24 mouse cellular contexts compared by ENCODE assay signal in the genomic region with DNA sequence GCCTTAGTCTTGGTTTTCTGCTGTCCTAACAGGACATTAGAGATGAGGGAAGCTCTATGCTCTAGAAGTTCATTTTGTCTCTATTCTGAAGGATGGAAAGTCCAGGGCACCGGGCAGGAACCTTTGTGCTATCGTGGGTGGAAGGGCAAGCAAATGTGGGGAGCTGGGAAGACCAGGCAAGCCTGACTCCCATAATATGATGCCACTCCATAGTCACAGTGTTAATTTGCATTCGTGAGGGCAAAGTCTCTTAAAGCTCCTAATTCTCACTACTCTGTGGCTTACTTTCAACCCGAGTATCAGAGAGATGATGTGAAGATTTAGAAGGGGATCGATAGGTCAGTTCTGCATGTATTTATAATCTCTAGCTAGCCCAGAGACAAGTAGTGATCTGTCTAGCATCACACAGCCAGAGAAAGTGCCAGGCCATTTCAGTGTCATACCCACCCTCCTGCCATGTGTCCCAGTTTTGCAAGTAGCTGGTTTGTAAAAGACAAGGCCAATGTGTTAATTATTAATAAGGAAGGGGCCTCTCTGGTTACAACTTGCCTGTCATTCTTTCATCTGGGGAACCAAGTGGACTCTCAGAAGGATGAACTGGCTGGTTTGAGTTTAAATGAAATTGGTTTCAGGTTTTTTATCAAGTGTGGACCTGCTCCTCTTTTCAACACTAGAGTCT. TPM values are rescaled to one million over a fixed set of nuclear protein-coding genes. Genes with fewer than 3 reads are reported as not detected.
DNase-seq lines count a peak whose midpoint lies in the region; ATAC-seq and TF ChIP-seq lines count a peak whose summit lies in the region.
"Had no signal": no experiment of that assay in that cellular context is flagged by ENCODE, and none has a peak within 500 bp of the region (broad histone marks: within the 10 kb centered on the region; RNA-seq: fewer than 3 reads in every experiment).

No protein-coding gene starts in this region.

- H3K4me3 ChIP-seq in gastrocnemius, adult 2 months, result no peak overlapping the region
- H3K4me3 ChIP-seq in kidney, embryonic 16.5 days (ENCODE audit: low read length), result no peak overlapping the region
- H3K4me3 ChIP-seq in intestine, embryonic 15.5 days (replicated peaks), result no peak overlapping the region
- H3K4me3 ChIP-seq in liver, embryonic 14.5 days (ENCODE audit: insufficient read depth in 1 of 2, low read depth in 2 of 2, low read length in 2 of 2), result no peak overlapping the region
- H3K4me3 ChIP-seq: embryonic facial prominence, embryonic 12.5 days; heart, embryonic 15.5 days; hindbrain, embryonic 10.5 days; limb, embryonic 10.5 days had no signal

- DNase-seq in gastrocnemius, adult 2 months, result no peak
- DNase-seq in gastrocnemius, adult 8-10 months (ENCODE audit: low spot score in 2 of 2), result no peak
- DNase-seq in kidney, postnatal 25 days, result no peak
- DNase-seq in liver, embryonic 14.5 days (ENCODE audit: low read depth in 3 of 3, low spot score in 3 of 3), result no peak
- DNase-seq in heart, postnatal 36 days, result no peak
- DNase-seq in ovary, adult 18-20 months (ENCODE audit: low spot score), result no peak
- DNase-seq: adrenal gland, postnatal 10 days; forebrain, postnatal 0 days; lung, adult 18-20 months; lung, postnatal 10 days; right cerebral cortex, postnatal 14 days; spleen, adult 18-20 months; thymus, postnatal 25 days had no signal

- peak overlapping the region; percentile 80 for H3K27ac ChIP-seq in gastrocnemius, adult 2 months
- peak overlapping the region; percentile 60 for H3K27ac ChIP-seq in kidney, embryonic 16.5 days (ENCODE audit: low read length)
- H3K27ac ChIP-seq in intestine, embryonic 15.5 days, result peak overlapping the region; percentile 25; the same call in 1 of the 2 replicates
- H3K27ac ChIP-seq in liver, embryonic 14.5 days, result no peak overlapping the region
- H3K27ac ChIP-seq: embryonic facial prominence, embryonic 12.5 days; hindbrain, embryonic 10.5 days; hindbrain, postnatal 0 days; limb, embryonic 10.5 days had no signal

- WGBS in kidney, embryonic 16.5 days, result 85% methylated on average over 5 of the region's 5 CpGs
- WGBS in intestine, embryonic 15.5 days, result 61% methylated on average over 5 of the region's 5 CpGs
- 75% methylated on average over 5 of the region's 5 CpGs for WGBS in liver, embryonic 14.5 days (ENCODE audit: insufficient replicate concordance)

- H3K9me3 ChIP-seq in kidney, embryonic 16.5 days (ENCODE audit: low read length), result no peaks in the 10 kb centered on the region
- H3K9me3 ChIP-seq in intestine, embryonic 15.5 days, result no peaks in the 10 kb centered on the region
- no peaks in the 10 kb centered on the region for H3K9me3 ChIP-seq in liver, embryonic 14.5 days (ENCODE audit: control insufficient read depth, low read length)
- H3K9me3 ChIP-seq: embryonic facial prominence, embryonic 12.5 days; heart, embryonic 15.5 days; hindbrain, embryonic 10.5 days; limb, embryonic 10.5 days had no signal

- no peak for TF ChIP-seq CTCF in gastrocnemius, adult 2 months (IDR thresholded peaks at IDR 0.05)
- no peak for TF ChIP-seq CTCF in liver, embryonic 14.5 days (IDR thresholded peaks at IDR 0.05; ENCODE audit: low read depth)

- ATAC-seq in kidney, embryonic 16.5 days (ENCODE audit: low FRiP score, low TSS enrichment), result peak; percentile 75; the same call in 1 of the 2 replicates
- peak; percentile 83 for ATAC-seq in intestine, embryonic 15.5 days
- 0 out of 2 replicates have a peak, but pooled peaks have one; percentile 13 for ATAC-seq in liver, embryonic 14.5 days (ENCODE audit: insufficient read depth)
- ATAC-seq: forebrain, postnatal 0 days; hindbrain, postnatal 0 days had no signal

- intact Hi-C loops in gastrocnemius, adult 2 months (cut with DNase I), result no loop called here
- intact Hi-C loops in heart, postnatal 36 days (cut with DNase I), result no loop called here

- H3K4me1 ChIP-seq in kidney, embryonic 16.5 days (ENCODE audit: insufficient read depth, low read length), result no peaks in the 10 kb centered on the region
- no peaks in the 10 kb centered on the region for H3K4me1 ChIP-seq in intestine, embryonic 15.5 days (replicated peaks)
- peaks cover 0 to 2% of the 10 kb centered on the region in 2 experiments; a peak in 2 of 4 replicates for H3K4me1 ChIP-seq in liver, embryonic 14.5 days (replicated peaks; ENCODE audit: control insufficient read depth in 2 of 2, insufficient read depth in 2 of 2, low read length in 1 of 2)
- H3K4me1 ChIP-seq: embryonic facial prominence, embryonic 12.5 days; hindbrain, embryonic 10.5 days; limb, embryonic 10.5 days had no signal

- no peak overlapping the region for H3K9ac ChIP-seq in kidney, embryonic 16.5 days (replicated peaks; ENCODE audit: low read length)
- no peak overlapping the region for H3K9ac ChIP-seq in intestine, embryonic 15.5 days
- 0 out of 2 replicates have a peak overlapping the region, but pooled peaks have one; percentile 9 for H3K9ac ChIP-seq in liver, embryonic 14.5 days (replicated peaks)
- H3K9ac ChIP-seq: embryonic facial prominence, embryonic 12.5 days; forebrain, postnatal 0 days; heart, embryonic 15.5 days had no signal

- peaks cover 58% of the 10 kb centered on the region for H3K36me3 ChIP-seq in kidney, embryonic 16.5 days (ENCODE audit: insufficient read depth, low read length)
- peaks cover 34% of the 10 kb centered on the region for H3K36me3 ChIP-seq in intestine, embryonic 15.5 days
- peaks cover 29% of the 10 kb centered on the region for H3K36me3 ChIP-seq in liver, embryonic 14.5 days (replicated peaks; ENCODE audit: control insufficient read depth, insufficient read depth, low read depth)

- H3K4me2 ChIP-seq in kidney, embryonic 16.5 days (replicated peaks; ENCODE audit: low read depth, low read length), result no peak overlapping the region
- H3K4me2 ChIP-seq in intestine, embryonic 15.5 days (replicated peaks), result peak overlapping the region; percentile 17
- no peak overlapping the region for H3K4me2 ChIP-seq in liver, embryonic 14.5 days (ENCODE audit: low read depth)
- H3K4me2 ChIP-seq: embryonic facial prominence, embryonic 12.5 days; heart, embryonic 15.5 days; midbrain, embryonic 11.5 days had no signal

- H3K27me3 ChIP-seq in kidney, embryonic 16.5 days (ENCODE audit: insufficient read depth, low read length), result no peaks in the 10 kb centered on the region
- H3K27me3 ChIP-seq in intestine, embryonic 15.5 days (replicated peaks), result no peaks in the 10 kb centered on the region
- H3K27me3 ChIP-seq in liver, embryonic 14.5 days (ENCODE audit: control insufficient read depth, insufficient read depth, low read length), result no peaks in the 10 kb centered on the region
- H3K27me3 ChIP-seq: embryonic facial prominence, embryonic 12.5 days; heart, embryonic 15.5 days had no signal

- no peak for TF ChIP-seq EP300 in liver, embryonic 14.5 days (IDR thresholded peaks at IDR 0.05; ENCODE audit: low read depth)

RNA-seq across cellular contexts. Expression of a gene that starts 25.6 kb away (rescaled TPM):
- total RNA-seq in gastrocnemius, adult 2 months (2021), result 1,000 to 10,000 TPM; 1,155 to 1,439 TPM
- 1,000 to 10,000 TPM; 1,068 to 1,166 (median 1,137) TPM for total RNA-seq in gastrocnemius, adult 8-10 months (2022)
- polyA plus RNA-seq in kidney, embryonic 16.5 days (2015; fragmentation: Nextera tagmentation; extraction: Ambion mirVana), result 281 and 293 TPM in 2 replicates
- 227 and 239 TPM in 2 replicates for polyA plus RNA-seq in intestine, embryonic 15.5 days (2015; fragmentation: Nextera tagmentation; extraction: Ambion mirVana)
- 74.9 and 85.0 TPM in 2 replicates for polyA plus RNA-seq in liver, embryonic 14.5 days (2012; rRNA removed)
- polyA plus RNA-seq in liver, embryonic 14.5 days (2014; fragmentation: Nextera tagmentation; extraction: Ambion mirVana), result 72.1 and 80.6 TPM in 2 replicates
- 1,000 to 10,000 TPM; 2,177 to 2,250 TPM for total RNA-seq in heart, postnatal 36 days (2021)

RNA-seq across cellular contexts. Expression of a gene that starts 26.0 kb away (rescaled TPM):
- total RNA-seq in gastrocnemius, adult 2 months (2021), result 10 to 100 TPM; 38.4 to 39.9 TPM
- 10 to 100 TPM; 39.0 to 44.3 (median 39.3) TPM for total RNA-seq in gastrocnemius, adult 8-10 months (2022)
- 167 and 172 TPM in 2 replicates for polyA plus RNA-seq in kidney, embryonic 16.5 days (2015; fragmentation: Nextera tagmentation; extraction: Ambion mirVana)
- polyA plus RNA-seq in intestine, embryonic 15.5 days (2015; fragmentation: Nextera tagmentation; extraction: Ambion mirVana), result 120 and 152 TPM in 2 replicates
- polyA plus RNA-seq in liver, embryonic 14.5 days (2012; rRNA removed), result 42.3 and 72.6 TPM in 2 replicates
- polyA plus RNA-seq in liver, embryonic 14.5 days (2014; fragmentation: Nextera tagmentation; extraction: Ambion mirVana), result 120 and 130 TPM in 2 replicates
- total RNA-seq in heart, postnatal 36 days (2021), result 10 to 100 TPM; 35.0 to 39.8 TPM

RNA-seq across cellular contexts. Expression of a gene that starts 28.3 kb away (rescaled TPM):
- 1 to 10 TPM; 6.4 to 7.6 TPM for total RNA-seq in gastrocnemius, adult 2 months (2021)
- total RNA-seq in gastrocnemius, adult 8-10 months (2022), result 10 to 100 TPM in 1 of 4 experiments, 1 to 10 TPM in 3; 7.2 to 10.2 (median 8.2) TPM
- polyA plus RNA-seq in kidney, embryonic 16.5 days (2015; fragmentation: Nextera tagmentation; extraction: Ambion mirVana), result 95.5 and 98.5 TPM in 2 replicates
- 65.5 and 80.4 TPM in 2 replicates for polyA plus RNA-seq in intestine, embryonic 15.5 days (2015; fragmentation: Nextera tagmentation; extraction: Ambion mirVana)
- 13.2 and 13.7 TPM in 2 replicates for polyA plus RNA-seq in liver, embryonic 14.5 days (2012; rRNA removed)
- 68.3 and 77.5 TPM in 2 replicates for polyA plus RNA-seq in liver, embryonic 14.5 days (2014; fragmentation: Nextera tagmentation; extraction: Ambion mirVana)
- total RNA-seq in heart, postnatal 36 days (2021), result 10 to 100 TPM in 1 of 2 experiments, 1 to 10 TPM in 1; 9.0 to 10.6 TPM

RNA-seq across cellular contexts. Expression of a gene that starts 38.8 kb away (rescaled TPM):
- 1 to 10 TPM; 1.6 to 2.1 TPM for total RNA-seq in gastrocnemius, adult 2 months (2021)
- 1 to 10 TPM in 2 of 4 experiments, under 1 TPM in 2; 0.67 to 1.9 (median 0.90) TPM for total RNA-seq in gastrocnemius, adult 8-10 months (2022)
- 35.2 and 38.1 TPM in 2 replicates for polyA plus RNA-seq in kidney, embryonic 16.5 days (2015; fragmentation: Nextera tagmentation; extraction: Ambion mirVana)
- 11.7 and 12.9 TPM in 2 replicates for polyA plus RNA-seq in intestine, embryonic 15.5 days (2015; fragmentation: Nextera tagmentation; extraction: Ambion mirVana)
- polyA plus RNA-seq in liver, embryonic 14.5 days (2012; rRNA removed), result 0.45 and 0.70 TPM in 2 replicates
- polyA plus RNA-seq in liver, embryonic 14.5 days (2014; fragmentation: Nextera tagmentation; extraction: Ambion mirVana), result 0.52 and 0.58 TPM in 2 replicates
- total RNA-seq in heart, postnatal 36 days (2021), result 10 to 100 TPM; 72.5 to 86.4 TPM
- total RNA-seq: megakaryocyte progenitor cell, adult 5-6 weeks; monocyte, adult 5-6 weeks; neutrophil, adult 5-6 weeks had no signal

RNA-seq across cellular contexts. Expression of a gene that starts 39.1 kb away (rescaled TPM):
- total RNA-seq in gastrocnemius, adult 2 months (2021), result 100 to 1,000 TPM; 151 to 205 TPM
- 100 to 1,000 TPM; 111 to 127 (median 125) TPM for total RNA-seq in gastrocnemius, adult 8-10 months (2022)
- polyA plus RNA-seq in kidney, embryonic 16.5 days (2015; fragmentation: Nextera tagmentation; extraction: Ambion mirVana), result 29.6 and 32.6 TPM in 2 replicates
- 25.9 and 26.0 TPM in 2 replicates for polyA plus RNA-seq in intestine, embryonic 15.5 days (2015; fragmentation: Nextera tagmentation; extraction: Ambion mirVana)
- polyA plus RNA-seq in liver, embryonic 14.5 days (2012; rRNA removed), result 4.9 and 5.1 TPM in 2 replicates
- 5.6 and 7.2 TPM in 2 replicates for polyA plus RNA-seq in liver, embryonic 14.5 days (2014; fragmentation: Nextera tagmentation; extraction: Ambion mirVana)
- total RNA-seq in heart, postnatal 36 days (2021), result 100 to 1,000 TPM in 1 of 2 experiments, 10 to 100 TPM in 1; 74.9 to 130 TPM

Comparison
In these comparisons a context has a peak if more than half of its experiments do, and no peak if none do; other contexts are left out.
1. ATAC-seq: peak in every context shown above with its lines; median percentile 83 in intestine, embryonic 15.5 days; 75 in kidney, embryonic 16.5 days; 13 in liver, embryonic 14.5 days.